Mouse (Mus musculus): ENCODE data around the gene Rps6ka4.

The Rps6ka4 gene

GRCm38 (mm10) chr19:6852393-6853305, 12.2 kb upstream of the Rps6ka4 start:
- no peak for ATAC-seq (ENCODE audit: low TSS enrichment)

- ATAC-seq (ENCODE audit: low TSS enrichment) = no peak
These were observed 11.1 kb upstream of the Rps6ka4 start for GRCm38 (mm10) chr19:6851497-6851896.

GRCm38 (mm10) chr19:6849506-6850068, 9.2 kb upstream of the Rps6ka4 start:
- no peak for ATAC-seq (ENCODE audit: low TSS enrichment)

- peak; percentile 23; the same call in 1 of the 2 replicates for ATAC-seq (ENCODE audit: low TSS enrichment)
These were observed 7.5 kb upstream of the Rps6ka4 start for GRCm38 (mm10) chr19:6847841-6848517.

- no peak for ATAC-seq (ENCODE audit: low TSS enrichment)
These were observed 5.6 kb upstream of the Rps6ka4 start for GRCm38 (mm10) chr19:6846050-6846449.

- ATAC-seq (ENCODE audit: low TSS enrichment) = no peak
These were observed 1.9 kb upstream of the Rps6ka4 start for GRCm38 (mm10) chr19:6842353-6842752.

- ATAC-seq (ENCODE audit: low TSS enrichment) = no peak
These were observed 809 bp upstream of the Rps6ka4 start for GRCm38 (mm10) chr19:6841292-6841597.

GRCm38 (mm10) chr19:6839615-6840474, 591 bp downstream of the Rps6ka4 start:
- peak; percentile 71 for ATAC-seq (ENCODE audit: low TSS enrichment)

GRCm38 (mm10) chr19:6832363-6832762, 8.1 kb downstream of the Rps6ka4 start:
- no peak for ATAC-seq (ENCODE audit: low TSS enrichment)

GRCm38 (mm10) chr19:6831331-6831730, 9.1 kb downstream of the Rps6ka4 start:
- ATAC-seq (ENCODE audit: low TSS enrichment) = no peak

- no peak for ATAC-seq (ENCODE audit: low TSS enrichment)
These were observed 9.7 kb downstream of the Rps6ka4 start for GRCm38 (mm10) chr19:6830556-6831316.

- ATAC-seq (ENCODE audit: low TSS enrichment) = no peak
These were observed 10.4 kb downstream of the Rps6ka4 start for GRCm38 (mm10) chr19:6829870-6830555.

GRCm38 (mm10) chr19:6829069-6829468, 11.4 kb downstream of the Rps6ka4 start:
- ATAC-seq (ENCODE audit: low TSS enrichment) = no peak

- ATAC-seq (ENCODE audit: low TSS enrichment) = peak; percentile 64; the same call in 1 of the 2 replicates
These were observed 13.8 kb downstream of the Rps6ka4 start for GRCm38 (mm10) chr19:6826601-6827000.

- ATAC-seq (ENCODE audit: low TSS enrichment) = no peak
These were observed 15.1 kb downstream of the Rps6ka4 start for GRCm38 (mm10) chr19:6825384-6825783.

- no peak for ATAC-seq (ENCODE audit: low TSS enrichment)
These were observed 19.8 kb downstream of the Rps6ka4 start for GRCm38 (mm10) chr19:6820538-6821195.

- ATAC-seq (ENCODE audit: low TSS enrichment) = no peak
These were observed 21.2 kb downstream of the Rps6ka4 start for GRCm38 (mm10) chr19:6819143-6819827.

GRCm38 (mm10) chr19:6814958-6815357, 25.5 kb downstream of the Rps6ka4 start:
- ATAC-seq (ENCODE audit: low TSS enrichment) = no peak

GRCm38 (mm10) chr19:6814366-6814765, 26.1 kb downstream of the Rps6ka4 start:
- no peak for ATAC-seq (ENCODE audit: low TSS enrichment)

Measured in frontal cortex, adult (tissue).